ENCODE assay signal across 31 mouse cellular contexts in the genomic region with DNA sequence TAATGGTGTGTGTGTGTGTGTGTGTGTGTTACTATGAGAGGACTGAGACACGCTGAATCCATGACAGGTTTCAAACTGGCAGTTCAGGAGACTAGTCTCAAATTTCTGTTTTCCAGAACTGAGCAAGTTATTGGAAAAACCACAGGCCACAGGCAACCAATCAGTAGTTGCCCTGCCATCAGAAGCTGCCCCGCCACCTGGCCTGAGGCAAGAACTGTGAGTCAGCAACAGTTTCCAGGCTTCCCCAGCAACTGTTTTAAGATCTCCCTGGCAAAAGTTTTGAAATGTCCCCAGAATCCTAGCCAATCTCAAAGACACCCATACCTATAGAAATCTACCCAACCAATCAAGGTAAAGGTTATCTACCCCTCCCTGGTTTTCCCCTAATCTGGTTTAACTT. TPM values are rescaled to one million over a fixed set of nuclear protein-coding genes. Genes with fewer than 3 reads are reported as not detected.
DNase-seq lines count a peak whose midpoint lies in the region; ATAC-seq and TF ChIP-seq lines count a peak whose summit lies in the region.
"Had no signal": no experiment of that assay in that cellular context is flagged by ENCODE, and none has a peak within 500 bp of the region (broad histone marks: within the 10 kb centered on the region; RNA-seq: fewer than 3 reads in every experiment).

No protein-coding gene starts in this region.

- dilution Hi-C loops in CH12.LX (cut with MboI; ENCODE audit: extremely low pct_ligation_motif_present, extremely low pct_unique_long_range_greater_than_20kb, low sequenced_read_pairs) = no loop called here

- no peaks in the 10 kb centered on the region for H3K9me3 ChIP-seq in embryonic facial prominence, embryonic 14.5 days (ENCODE audit: control insufficient read depth, low read length)
- H3K9me3 ChIP-seq in embryonic facial prominence, embryonic 10.5 days = no peaks in the 10 kb centered on the region
- no peaks in the 10 kb centered on the region for H3K9me3 ChIP-seq in CH12.LX (replicated peaks; ENCODE audit: low read length)
- H3K9me3 ChIP-seq: embryonic facial prominence, embryonic 12.5 days; embryonic facial prominence, embryonic 15.5 days; forebrain, embryonic 10.5 days; forebrain, embryonic 12.5 days had no signal

- TF ChIP-seq RAD21 in CH12.LX (IDR thresholded peaks at IDR 0.05; ENCODE audit: low read depth, low read length) = no peak

- WGBS in embryonic facial prominence, embryonic 14.5 days = 66% methylated on average over 2 of the region's 2 CpGs
- 83% methylated on average over 2 of the region's 2 CpGs for WGBS in embryonic facial prominence, embryonic 10.5 days

- no peaks in the 10 kb centered on the region for H3K4me1 ChIP-seq in embryonic facial prominence, embryonic 14.5 days (ENCODE audit: control insufficient read depth, insufficient read depth, low read length)
- no peaks in the 10 kb centered on the region for H3K4me1 ChIP-seq in embryonic facial prominence, embryonic 10.5 days
- H3K4me1 ChIP-seq in CH12.LX (ENCODE audit: control insufficient read depth in 1 of 2, insufficient read depth in 2 of 2) = peaks cover 0 to 23% of the 10 kb centered on the region in 2 experiments; a peak in 2 of 4 replicates
- H3K4me1 ChIP-seq: embryonic facial prominence, embryonic 12.5 days; embryonic facial prominence, embryonic 15.5 days; forebrain, embryonic 10.5 days; forebrain, embryonic 12.5 days had no signal

- in situ Hi-C loops in CH12.LX (cut with MboI; ENCODE audit: low pct_ligation_motif_present, low pct_unique_long_range_greater_than_20kb, low sequenced_read_pairs) = no loop called here

- no peaks in the 10 kb centered on the region for H3K79me2 ChIP-seq in CH12.LX (replicated peaks; ENCODE audit: control insufficient read depth, extremely low read depth, insufficient read depth, poor library complexity, severe bottlenecking)

- no peak for TF ChIP-seq EP300 in CH12.LX (IDR thresholded peaks at IDR 0.05; ENCODE audit: low read length)

- no peak for TF ChIP-seq CTCF in CH12.LX (conservative IDR thresholded peaks at IDR 0.05 in 1 of 2, IDR thresholded peaks at IDR 0.05 in 1 of 2; ENCODE audit: low read depth in 2 of 2, low read length in 2 of 2)

- no peaks in the 10 kb centered on the region for H3K27me3 ChIP-seq in embryonic facial prominence, embryonic 14.5 days (replicated peaks; ENCODE audit: control insufficient read depth, insufficient read depth, low read length)
- H3K27me3 ChIP-seq in embryonic facial prominence, embryonic 10.5 days (replicated peaks; ENCODE audit: low read depth, poor library complexity, severe bottlenecking) = no peaks in the 10 kb centered on the region
- H3K27me3 ChIP-seq in CH12.LX (replicated peaks) = no peaks in the 10 kb centered on the region
- H3K27me3 ChIP-seq: embryonic facial prominence, embryonic 12.5 days; embryonic facial prominence, embryonic 15.5 days; forebrain, embryonic 12.5 days had no signal

- H3K27ac ChIP-seq in embryonic facial prominence, embryonic 14.5 days (replicated peaks; ENCODE audit: low read depth, low read length) = no peak overlapping the region
- H3K27ac ChIP-seq in embryonic facial prominence, embryonic 10.5 days (replicated peaks) = no peak overlapping the region
- no peak overlapping the region for H3K27ac ChIP-seq in CH12.LX (ENCODE audit: insufficient read depth, low read depth)
- H3K27ac ChIP-seq: embryonic facial prominence, embryonic 12.5 days; embryonic facial prominence, embryonic 15.5 days; forebrain, embryonic 10.5 days; forebrain, embryonic 12.5 days had no signal

- no peaks in the 10 kb centered on the region for H3K36me3 ChIP-seq in embryonic facial prominence, embryonic 14.5 days (ENCODE audit: control insufficient read depth, insufficient read depth, low read length)
- no peaks in the 10 kb centered on the region for H3K36me3 ChIP-seq in embryonic facial prominence, embryonic 10.5 days (replicated peaks)
- no peaks in the 10 kb centered on the region for H3K36me3 ChIP-seq in CH12.LX (replicated peaks in 1 of 2; ENCODE audit: control insufficient read depth in 1 of 2, insufficient read depth in 1 of 2, low read length in 1 of 2)
- H3K36me3 ChIP-seq: embryonic facial prominence, embryonic 12.5 days; embryonic facial prominence, embryonic 15.5 days; forebrain, embryonic 10.5 days; forebrain, embryonic 12.5 days had no signal

- TF ChIP-seq POLR2A in CH12.LX (IDR thresholded peaks at IDR 0.05; ENCODE audit: low read depth, low read length) = no peak

- H3K9ac ChIP-seq in embryonic facial prominence, embryonic 14.5 days (ENCODE audit: low read depth, low read length) = no peak overlapping the region
- H3K9ac ChIP-seq in CH12.LX (ENCODE audit: insufficient read depth, low read depth) = no peak overlapping the region
- H3K9ac ChIP-seq: embryonic facial prominence, embryonic 12.5 days; embryonic facial prominence, embryonic 15.5 days; forebrain, embryonic 12.5 days had no signal

- H3K4me3 ChIP-seq in embryonic facial prominence, embryonic 14.5 days (ENCODE audit: low read depth, low read length) = no peak overlapping the region
- H3K4me3 ChIP-seq in embryonic facial prominence, embryonic 10.5 days = no peak overlapping the region
- no peak overlapping the region for H3K4me3 ChIP-seq in CH12.LX (replicated peaks in 1 of 3; ENCODE audit: low read depth in 2 of 3, low read length in 2 of 3, poor library complexity in 1 of 3)
- H3K4me3 ChIP-seq: embryonic facial prominence, embryonic 12.5 days; embryonic facial prominence, embryonic 15.5 days; erythroblast, embryonic 14.5 days; forebrain, embryonic 10.5 days; forebrain, embryonic 12.5 days had no signal

- no peak for ATAC-seq in embryonic facial prominence, embryonic 14.5 days (ENCODE audit: low read depth)
- ATAC-seq: activated CD4-positive, CD25-positive, alpha-beta regulatory T cell, adult 4 months; CD4-positive, CD25-positive, alpha-beta regulatory T cell, adult 4 months; forebrain, embryonic 14.5 days; forebrain, embryonic 16.5 days; Patski had no signal

- no peak overlapping the region for H3K4me2 ChIP-seq in embryonic facial prominence, embryonic 14.5 days (ENCODE audit: low read depth, low read length)
- H3K4me2 ChIP-seq in CH12.LX (ENCODE audit: insufficient read depth, low read depth, poor library complexity, severe bottlenecking) = no peak overlapping the region
- H3K4me2 ChIP-seq: embryonic facial prominence, embryonic 12.5 days; embryonic facial prominence, embryonic 15.5 days; forebrain, embryonic 12.5 days had no signal

- peak; percentile 1 for DNase-seq in embryonic facial prominence, embryonic 14.5 days (ENCODE audit: low spot score)
- no peak for DNase-seq in embryonic facial prominence, embryonic 10.5 days (ENCODE audit: low spot score)
- DNase-seq in 416B (ENCODE audit: low read depth) (peak; percentile 34), CH12.LX (ENCODE audit: extremely low read depth) (peak; percentile 39)
- peak; percentile 0 for DNase-seq in forelimb bud, embryonic 11.5 days (ENCODE audit: low read depth, low spot score)
- no peak for DNase-seq in right cerebral cortex, postnatal 36 days (ENCODE audit: low spot score in 2 of 2)
- no peak for DNase-seq in cerebellum, adult 8-10 months
- DNase-seq in urinary bladder, adult 18-20 months (ENCODE audit: low spot score in 2 of 2) = no peak
- DNase-seq: adrenal gland, adult 8-10 months; adrenal gland, postnatal 14 days; adrenal gland, postnatal 36 days; cerebellum, adult 11-12 months; cerebellum, adult 2 months; cerebellum, adult 9-11 months; cerebellum, postnatal 14 days; cerebellum, postnatal 36 days; embryo, embryonic 11 days had no signal

TF ChIP-seq in CH12.LX, 34 proteins besides CTCF, POLR2A, EP300 and RAD21:
- TF ChIP-seq USF1 (IDR thresholded peaks at IDR 0.05; ENCODE audit: low read depth, low read length) (no peak), MEF2A (IDR thresholded peaks at IDR 0.05; ENCODE audit: borderline replicate concordance, low read depth, low read length) (no peak)

RNA-seq across cellular contexts. Expression of a gene that starts 36.5 kb away (rescaled TPM):
- polyA plus RNA-seq in embryonic facial prominence, embryonic 14.5 days (2014; fragmentation: Nextera tagmentation; extraction: Ambion mirVana) = not detected in 2 replicates
- not detected in 2 replicates for polyA plus RNA-seq in embryonic facial prominence, embryonic 10.5 days (2016; fragmentation: Nextera tagmentation; extraction: Ambion mirVana)
- total RNA-seq in CH12.LX (2012; rRNA removed) (not detected in 2 replicates), CH12.LX (2014; rRNA removed) (not detected in 2 replicates)
- not detected in 2 replicates for polyA plus RNA-seq in CH12.LX (2012; ENCODE audit: insufficient read length, low read depth)
- total RNA-seq: adrenal gland, adult 18-20 months; adrenal gland, adult 8-10 months; adrenal gland, postnatal 14 days; adrenal gland, postnatal 36 days; common myeloid progenitor, adult 5-6 weeks; ES-E14; MEL had no signal
- polyA plus RNA-seq: activated CD4-positive, CD25-positive, alpha-beta regulatory T cell, adult 4 months; CD4-positive, CD25-positive, alpha-beta regulatory T cell, adult 4 months; cerebellum, adult 2 months; embryonic facial prominence, embryonic 12.5 days; embryonic facial prominence, embryonic 15.5 days; erythroblast, embryonic 14.5 days; forebrain, embryonic 10.5 days; forebrain, embryonic 12.5 days; forebrain, embryonic 14.5 days; forebrain, embryonic 16.5 days; Patski had no signal

RNA-seq across cellular contexts. Expression of a gene that starts 53.1 kb away (rescaled TPM):
- polyA plus RNA-seq in embryonic facial prominence, embryonic 14.5 days (2014; fragmentation: Nextera tagmentation; extraction: Ambion mirVana) = not detected in 2 replicates
- polyA plus RNA-seq in embryonic facial prominence, embryonic 10.5 days (2016; fragmentation: Nextera tagmentation; extraction: Ambion mirVana) = not detected in 2 replicates
- total RNA-seq in CH12.LX (2012; rRNA removed) (not detected in 2 replicates), CH12.LX (2014; rRNA removed) (not detected in 2 replicates)
- not detected in 2 replicates for polyA plus RNA-seq in CH12.LX (2012; ENCODE audit: insufficient read length, low read depth)
- total RNA-seq: adrenal gland, adult 18-20 months; adrenal gland, adult 8-10 months; adrenal gland, postnatal 14 days; adrenal gland, postnatal 36 days; common myeloid progenitor, adult 5-6 weeks; ES-E14; MEL had no signal
- polyA plus RNA-seq: activated CD4-positive, CD25-positive, alpha-beta regulatory T cell, adult 4 months; CD4-positive, CD25-positive, alpha-beta regulatory T cell, adult 4 months; cerebellum, adult 2 months; embryonic facial prominence, embryonic 12.5 days; embryonic facial prominence, embryonic 15.5 days; erythroblast, embryonic 14.5 days; forebrain, embryonic 10.5 days; forebrain, embryonic 12.5 days; forebrain, embryonic 14.5 days; forebrain, embryonic 16.5 days; Patski had no signal

Comparison
In these comparisons a context has a peak if more than half of its experiments do, and no peak if none do; other contexts are left out.
1. DNase-seq: peak in embryonic facial prominence, embryonic 14.5 days (single experiment), 416B (single experiment), CH12.LX (single experiment) and forelimb bud, embryonic 11.5 days (single experiment); none in embryonic facial prominence, embryonic 10.5 days (single experiment), right cerebral cortex, postnatal 36 days (0 of 2), cerebellum, adult 8-10 months (single experiment) and urinary bladder, adult 18-20 months (0 of 2).